Mouse (Mus musculus) CH12.LX (cell line): ENCODE data around the gene Golt1b. TPM values are rescaled to one million over a fixed set of nuclear protein-coding genes. Genes with fewer than 3 reads are reported as not detected.

Source experiments
- DNase-seq: peaks from one replicate; pipeline ENCODE4 v3.0.0-alpha.2; 2013; ENCODE audit errors: extremely low read depth
- H3K27ac ChIP-seq: 2 replicates; pipeline ENCODE4 v1.5.1; 2012; ENCODE audit warnings: low read depth, mild to moderate bottlenecking, control low read depth, moderate library complexity; ENCODE audit not compliant: insufficient read depth
- H3K27me3 ChIP-seq: replicated peaks from 2 replicates; pipeline ENCODE3; 2012; ENCODE audit warnings: inconsistent platforms
- H3K36me3 ChIP-seq, 2 experiments: replicated peaks in 1 of 2; 2 replicates each; pipeline versions ENCODE3 to v1.6.1; 2012; ENCODE audit warnings: inconsistent platforms in 1 of 2, low read length in 1 of 2, mild to moderate bottlenecking in 1 of 2, mixed read lengths in 1 of 2, moderate library complexity in 1 of 2; ENCODE audit not compliant: control insufficient read depth in 1 of 2, insufficient read depth in 1 of 2
- H3K4me1 ChIP-seq, 2 experiments: 2 replicates each; pipeline ENCODE4 v1.6.1; 2012; ENCODE audit warnings: inconsistent platforms in 1 of 2, moderate library complexity in 1 of 2; ENCODE audit not compliant: insufficient read depth in 2 of 2, control insufficient read depth in 1 of 2
- H3K4me2 ChIP-seq: 2 replicates; pipeline ENCODE4 v1.6.1; 2012; ENCODE audit warnings: low read depth, mild to moderate bottlenecking, control low read depth; ENCODE audit not compliant: poor library complexity, insufficient read depth, severe bottlenecking
- H3K4me3 ChIP-seq, 3 experiments: fragments of 150-350 bp in 1 of 3; sonication (generic) in 1 of 3; replicated peaks in 1 of 3; 2 replicates each; pipeline versions ENCODE3 to v1.5.1; 2011 to 2012; ENCODE audit warnings: low read depth in 2 of 3, low read length in 2 of 3, mild to moderate bottlenecking in 2 of 3, moderate library complexity in 2 of 3, control low read depth in 1 of 3, improper control_type of control experiment in 1 of 3, inconsistent platforms in 1 of 3, mixed read lengths in 1 of 3; ENCODE audit not compliant: poor library complexity in 1 of 3
- H3K79me2 ChIP-seq: replicated peaks from 2 replicates; pipeline ENCODE4 v1.6.1; 2012; ENCODE audit warnings: mild to moderate bottlenecking, moderate library complexity; ENCODE audit not compliant: control insufficient read depth, poor library complexity, insufficient read depth, severe bottlenecking; ENCODE audit errors: extremely low read depth
- H3K9ac ChIP-seq: 2 replicates; pipeline ENCODE4 v1.6.1; 2012; ENCODE audit warnings: low read depth, mild to moderate bottlenecking, control low read depth, moderate library complexity; ENCODE audit not compliant: insufficient read depth
- H3K9me3 ChIP-seq: replicated peaks from 2 replicates; pipeline ENCODE3; 2012; ENCODE audit warnings: low read length, inconsistent platforms, mixed read lengths
- CHD1 ChIP-seq: IDR thresholded peaks from 2 replicates; pipeline ENCODE4 v1.6.1; 2012; ENCODE audit warnings: low read depth, low read length, improper control_type of control experiment, inconsistent platforms
- E2F4 ChIP-seq: IDR thresholded peaks from 2 replicates; pipeline ENCODE4 v1.6.1; 2011; ENCODE audit warnings: low read depth, low read length, improper control_type of control experiment; ENCODE audit not compliant: insufficient replicate concordance
- ELF1 ChIP-seq: IDR thresholded peaks from 2 replicates; pipeline ENCODE4 v1.6.1; 2014; ENCODE audit warnings: low read depth, mild to moderate bottlenecking, inconsistent platforms, low read length, improper control_type of control experiment
- GABPA ChIP-seq: IDR thresholded peaks from 2 replicates; pipeline ENCODE4 v1.6.1; 2012; ENCODE audit warnings: low read depth, low read length, improper control_type of control experiment, inconsistent platforms; ENCODE audit not compliant: insufficient replicate concordance
- IRF4 ChIP-seq: IDR thresholded peaks from 2 replicates; pipeline ENCODE4 v1.6.1; 2014; ENCODE audit warnings: low read depth, mild to moderate bottlenecking, inconsistent platforms, low read length, improper control_type of control experiment
- JUND ChIP-seq: conservative IDR thresholded peaks from 2 replicates; pipeline ENCODE4 v1.6.1; 2011; ENCODE audit warnings: low read depth, low read length, improper control_type of control experiment
- MAFK ChIP-seq: IDR thresholded peaks from 2 replicates; pipeline ENCODE4 v1.6.1; 2011; ENCODE audit warnings: low read length, improper control_type of control experiment; ENCODE audit not compliant: insufficient replicate concordance
- MAZ ChIP-seq: IDR thresholded peaks from 2 replicates; pipeline ENCODE4 v1.6.1; 2012; ENCODE audit warnings: low read depth, mild to moderate bottlenecking, inconsistent platforms, low read length, improper control_type of control experiment, moderate library complexity
- MEF2A ChIP-seq: IDR thresholded peaks from 2 replicates; pipeline ENCODE4 v1.6.1; 2014; ENCODE audit warnings: low read depth, mild to moderate bottlenecking, inconsistent platforms, low read length, improper control_type of control experiment, borderline replicate concordance
- MYC ChIP-seq: IDR thresholded peaks from 2 replicates; pipeline ENCODE4 v1.6.1; 2011; ENCODE audit warnings: low read depth, mild to moderate bottlenecking, improper control_type of control experiment, low read length
- NELFE ChIP-seq: IDR thresholded peaks from 2 replicates; pipeline ENCODE4 v1.6.1; 2011; ENCODE audit warnings: low read depth, low read length, improper control_type of control experiment
- PAX5 ChIP-seq: IDR thresholded peaks from 2 replicates; pipeline ENCODE4 v1.6.1; 2012; ENCODE audit warnings: low read length, inconsistent platforms, mixed read lengths
- POLR2AphosphoS2 ChIP-seq: IDR thresholded peaks from 2 replicates; pipeline ENCODE4 v1.6.1; 2011; ENCODE audit warnings: low read depth, low read length, improper control_type of control experiment
- RCOR1 ChIP-seq: conservative IDR thresholded peaks from 2 replicates; pipeline ENCODE4 v1.6.1; 2012; ENCODE audit warnings: low read depth, mild to moderate bottlenecking, inconsistent platforms, low read length, improper control_type of control experiment
- SIN3A ChIP-seq: IDR thresholded peaks from 2 replicates; pipeline ENCODE4 v1.6.1; 2012; ENCODE audit warnings: low read length, improper control_type of control experiment, inconsistent platforms
- SMC3 ChIP-seq: IDR thresholded peaks from 2 replicates; pipeline ENCODE4 v1.6.1; 2011; ENCODE audit warnings: low read depth, low read length, improper control_type of control experiment
- TBP ChIP-seq: conservative IDR thresholded peaks from 2 replicates; pipeline ENCODE4 v1.6.1; 2011; ENCODE audit warnings: low read depth, low read length, improper control_type of control experiment
- USF2 ChIP-seq: conservative IDR thresholded peaks from 2 replicates; pipeline ENCODE4 v1.6.1; 2011; ENCODE audit warnings: low read depth, low read length, improper control_type of control experiment
- ZC3H11A ChIP-seq: IDR thresholded peaks from 2 replicates; pipeline ENCODE4 v1.6.1; 2012; ENCODE audit warnings: low read depth, mild to moderate bottlenecking, inconsistent platforms, low read length, improper control_type of control experiment
- ZKSCAN1 ChIP-seq: IDR thresholded peaks from 2 replicates; pipeline ENCODE4 v1.6.1; 2012; ENCODE audit warnings: low read depth, inconsistent platforms, low read length, improper control_type of control experiment, borderline replicate concordance
- ZNF384 ChIP-seq: IDR thresholded peaks from 2 replicates; pipeline ENCODE4 v1.6.1; 2012; ENCODE audit warnings: low read depth, low read length, improper control_type of control experiment, inconsistent platforms
- dilution Hi-C: fragments of 300-500 bp; cut with MboI; formaldehyde crosslinking; loops from 2 replicates; pipeline ENCODE4 v1.14.3; 2020; ENCODE audit warnings: low sequenced_read_pairs; ENCODE audit not compliant: extremely low pct_unique_long_range_greater_than_20kb, extremely low pct_ligation_motif_present
- in situ Hi-C: fragments of 300-500 bp; cut with MboI; formaldehyde crosslinking; loops from 3 replicates; pipeline ENCODE4 v1.14.3; 2019; ENCODE audit warnings: low sequenced_read_pairs, low pct_ligation_motif_present, low pct_unique_long_range_greater_than_20kb, mixed read lengths
- polyA plus RNA-seq: library from polyadenylated mRNA; unstranded; fragments of >175 nt; gene quantifications from 2 replicates; pipeline ENCODE4 v1.2.1, GENCODE M21; 2012; ENCODE audit warnings: low read depth; ENCODE audit not compliant: insufficient read length
- total RNA-seq, 2 experiments: library from RNA; depleted of rRNA; stranded (reverse); fragments of 300-350 nt in 1 of 2; fragments of >200 nt in 1 of 2; gene quantifications; 2 replicates each; pipeline ENCODE4 v1.2.3; 2012 to 2014

Gene Golt1b
- total and polyA plus RNA-seq, 3 experiments: 28.3 to 71.8 (median 51.5) TPM

GRCm38 (mm10) chr6:142424976-142425375 lies 38.0 kb downstream of the Golt1b start:
- TF ChIP-seq SIN3A: no peak
- no peak for TF ChIP-seq TBP
- TF ChIP-seq ZKSCAN1: no peak
- TF ChIP-seq SMC3: no peak
- TF ChIP-seq POLR2AphosphoS2: no peak
- no peak for TF ChIP-seq RCOR1
- no peak for TF ChIP-seq ZNF384
- no peak for TF ChIP-seq MEF2A
- no peak for TF ChIP-seq MAZ
- TF ChIP-seq IRF4: no peak
- no peak for TF ChIP-seq JUND
- TF ChIP-seq CHD1: no peak
- no peak for TF ChIP-seq MYC
- no peak for TF ChIP-seq MAFK
- TF ChIP-seq PAX5: no peak
- TF ChIP-seq, all 38 proteins: peak for 0
- no peak overlapping the region for H3K9ac ChIP-seq
- H3K9me3 ChIP-seq: no peaks in the 10 kb centered on the region
- dilution Hi-C loops (no loop called here), in situ Hi-C loops (no loop called here)
- DNase-seq: no peak
- no peaks in the 10 kb centered on the region for H3K79me2 ChIP-seq
- no peak overlapping the region for H3K4me3 ChIP-seq
- no peak overlapping the region for H3K4me2 ChIP-seq
- H3K4me1 ChIP-seq: peaks cover 0 to 5% of the 10 kb centered on the region in 2 experiments; a peak in 1 of 4 replicates
- no peaks in the 10 kb centered on the region for H3K27me3 ChIP-seq
- H3K27ac ChIP-seq: no peak overlapping the region
- H3K36me3 ChIP-seq: no peaks in the 10 kb centered on the region

- H3K9me3 ChIP-seq: no peaks in the 10 kb centered on the region
- H3K27ac ChIP-seq: no peak overlapping the region
- dilution Hi-C loops (no loop called here), in situ Hi-C loops (no loop called here)
- no peaks in the 10 kb centered on the region for H3K27me3 ChIP-seq
- H3K4me1 ChIP-seq: peaks cover 0 to 5% of the 10 kb centered on the region in 2 experiments; a peak in 1 of 4 replicates
- H3K36me3 ChIP-seq: no peaks in the 10 kb centered on the region
- no peak overlapping the region for H3K4me3 ChIP-seq
- no peak overlapping the region for H3K9ac ChIP-seq
- H3K79me2 ChIP-seq: no peaks in the 10 kb centered on the region
- TF ChIP-seq PAX5: no peak
- TF ChIP-seq ELF1: no peak
- no peak for TF ChIP-seq SIN3A
- TF ChIP-seq ZC3H11A: no peak
- no peak for TF ChIP-seq IRF4
- no peak for TF ChIP-seq SMC3
- no peak for TF ChIP-seq NELFE
- TF ChIP-seq USF2: no peak
- TF ChIP-seq E2F4: no peak
- no peak for TF ChIP-seq TBP
- TF ChIP-seq GABPA: no peak
- TF ChIP-seq, all 38 proteins: peak for 0
- no peak overlapping the region for H3K4me2 ChIP-seq
- no peak for DNase-seq
Measured at GRCm38 (mm10) chr6:142429072-142429471, 42.1 kb downstream of the Golt1b start.
